Mouse (Mus musculus) heart, adult 18-20 months (tissue): ENCODE measurements around the gene Tssk3. TPM values are rescaled to one million over a fixed set of nuclear protein-coding genes. Genes with fewer than 3 reads are reported as not detected.
"Not testable (repeated sequence)": the region's sequence is repeated elsewhere in the genome, so short reads cannot be mapped to it uniquely, and the experiment has no call there.

Experiments used
- DNase-seq, 2 experiments: peaks; one replicate each; pipeline ENCODE4 v3.0.0; 2021 to 2022; ENCODE audit warnings: mixed read lengths in 1 of 2
- long read RNA-seq, 2 experiments: library from polyadenylated mRNA; stranded (forward); transcript quantifications; one replicate each; pipeline ENCODE4 v2.0.0; 2021
- total RNA-seq, 2 experiments: library from RNA; stranded (reverse); gene quantifications; 2 replicates each; pipeline ENCODE4 v1.2.3; 2021

Tssk3 gene
- total RNA-seq, result not detected
- long read RNA-seq, experiment 1, result 0 reads
- long read RNA-seq, experiment 2, result 0 reads

- DNase-seq, result no peak
These were observed at the start of gene Tssk3, which contains the start of gene Fam229a for GRCm38 (mm10) chr4:129490972-129491880. TSS of gene Tssk3 (minus strand) at chr4:129491022. TSS of gene Fam229a (plus strand) at chr4:129491190.

- DNase-seq, result no peak
These were observed 49.2 kb upstream of the Tssk3 start for GRCm38 (mm10) chr4:129540012-129540411.

- DNase-seq, result not testable (repeated sequence)
These were observed 38.1 kb upstream of the Tssk3 start for GRCm38 (mm10) chr4:129528901-129529300.

GRCm38 (mm10) chr4:129525889-129526288 lies 35.1 kb upstream of the Tssk3 start:
- no peak for DNase-seq

GRCm38 (mm10) chr4:129525338-129525737 lies 34.5 kb upstream of the Tssk3 start:
- no peak for DNase-seq

GRCm38 (mm10) chr4:129518519-129518918 lies 27.7 kb upstream of the Tssk3 start:
- no peak for DNase-seq

- DNase-seq, result no peak
These were observed 26.1 kb upstream of the Tssk3 start for GRCm38 (mm10) chr4:129516925-129517324.

- peak; percentile 50 to 54 for DNase-seq
These were observed 23.6 kb upstream of the Tssk3 start for GRCm38 (mm10) chr4:129514300-129514898.

GRCm38 (mm10) chr4:129513891-129514290 lies 23.1 kb upstream of the Tssk3 start:
- no peak for DNase-seq

GRCm38 (mm10) chr4:129513086-129513767 lies 22.4 kb upstream of the Tssk3 start, which contains the start of gene Marcksl1:
TSS of gene Marcksl1 (plus strand) at chr4:129513581.
- peak; percentile 81 to 85 for DNase-seq

- DNase-seq, result no peak
These were observed 20.7 kb upstream of the Tssk3 start for GRCm38 (mm10) chr4:129511413-129512096.

GRCm38 (mm10) chr4:129510723-129511412 lies 20.0 kb upstream of the Tssk3 start:
- DNase-seq, result no peak

GRCm38 (mm10) chr4:129509650-129510049 lies 18.8 kb upstream of the Tssk3 start:
- no peak for DNase-seq

GRCm38 (mm10) chr4:129508834-129509600 lies 18.2 kb upstream of the Tssk3 start:
- DNase-seq, result peak in 1 of 2 experiments; percentile 16

GRCm38 (mm10) chr4:129508237-129508515 lies 17.4 kb upstream of the Tssk3 start:
- DNase-seq, result peak in 1 of 2 experiments; percentile 51

GRCm38 (mm10) chr4:129507434-129508236 lies 16.8 kb upstream of the Tssk3 start:
- peak in 1 of 2 experiments; percentile 54 for DNase-seq

- no peak for DNase-seq
These were observed 14.7 kb upstream of the Tssk3 start for GRCm38 (mm10) chr4:129505511-129505910.

GRCm38 (mm10) chr4:129502901-129503444 lies 12.2 kb upstream of the Tssk3 start:
- peak in 1 of 2 experiments; percentile 24 for DNase-seq

GRCm38 (mm10) chr4:129502327-129502888 lies 11.6 kb upstream of the Tssk3 start:
- DNase-seq, result no peak
